Mouse (Mus musculus): ENCODE measurements at regions not wholly inside any gene's neighbourhood (a gene's known extent, or its start where the extent isn't known, plus 50 kb on each side); places are given as distances from the start of the nearest gene placed in this dataset.

- DNase-seq, result no peak
These were observed 142.5 kb upstream of the Slc30a5 start for GRCm38 (mm10) chr13:100975741-100976140.

GRCm38 (mm10) chr13:100971080-100972017, 138.1 kb upstream of the Slc30a5 start:
- DNase-seq, result no peak

GRCm38 (mm10) chr13:100962811-100963540, 129.7 kb upstream of the Slc30a5 start:
- no peak for DNase-seq

GRCm38 (mm10) chr13:100954598-100955251, 121.5 kb upstream of the Slc30a5 start:
- DNase-seq, result no peak

GRCm38 (mm10) chr13:100954106-100954505, 120.9 kb upstream of the Slc30a5 start:
- DNase-seq, result no peak

- no peak for DNase-seq
These were observed 117.9 kb upstream of the Slc30a5 start for GRCm38 (mm10) chr13:100951185-100951508.

GRCm38 (mm10) chr13:100950348-100951184, 117.3 kb upstream of the Slc30a5 start:
- no peak for DNase-seq

GRCm38 (mm10) chr13:100943206-100943848, 110.1 kb upstream of the Slc30a5 start:
- no peak for DNase-seq

GRCm38 (mm10) chr13:100940791-100941190, 107.6 kb upstream of the Slc30a5 start:
- DNase-seq, result no peak

- peak; percentile 40 for DNase-seq
These were observed 106.5 kb upstream of the Slc30a5 start for GRCm38 (mm10) chr13:100939677-100940076.

GRCm38 (mm10) chr13:100933265-100933664, 100.0 kb upstream of the Slc30a5 start:
- no peak for DNase-seq

- no peak for DNase-seq
These were observed 66.3 kb upstream of the Slc30a5 start for GRCm38 (mm10) chr13:100899566-100899965.

- DNase-seq, result no peak
These were observed 60.6 kb upstream of the Slc30a5 start for GRCm38 (mm10) chr13:100893871-100894270.

GRCm38 (mm10) chr13:100893096-100893495, 59.9 kb upstream of the Slc30a5 start:
- DNase-seq, result no peak

GRCm38 (mm10) chr13:100892647-100893071, 59.4 kb upstream of the Slc30a5 start:
- DNase-seq, result peak; percentile 10

GRCm38 (mm10) chr13:100892204-100892603, 59.0 kb upstream of the Slc30a5 start:
- DNase-seq, result peak; percentile 89

GRCm38 (mm10) chr13:100890457-100890856, 57.2 kb upstream of the Slc30a5 start:
- no peak for DNase-seq

GRCm38 (mm10) chr13:100888481-100888880, 55.3 kb upstream of the Slc30a5 start:
- no peak for DNase-seq

- DNase-seq, result no peak
These were observed 50.5 kb upstream of the Slc30a5 start for GRCm38 (mm10) chr13:100883711-100884110.

All from right cerebral cortex, postnatal 4 days (tissue).